Mouse (Mus musculus) liver, adult 2 months (tissue): ENCODE data around the gene Srebf2. TPM values are rescaled to one million over a fixed set of nuclear protein-coding genes. Genes with fewer than 3 reads are reported as not detected.
A peak's percentile ranks its signal among the peaks of the same experiment; 100 is the strongest.

ENCODE experiments used
- DNase-seq: peaks from one replicate; pipeline ENCODE4 v3.0.0-alpha.2; 2011; ENCODE audit warnings: low read depth, low spot score; ENCODE audit errors: extremely low read depth
- H3K27ac ChIP-seq: fragments of 200-500 bp; replicated peaks from 2 replicates; pipeline ENCODE4 v1.5.1; 2012; ENCODE audit warnings: low read depth, mild to moderate bottlenecking, control low read depth, inconsistent platforms, low read length; ENCODE audit not compliant: insufficient read depth
- H3K27me3 ChIP-seq: fragments of 200-500 bp; 2 replicates; pipeline ENCODE4 v1.6.1; 2012; ENCODE audit warnings: mild to moderate bottlenecking, moderate library complexity, low read length, inconsistent platforms; ENCODE audit not compliant: control insufficient read depth, insufficient read depth
- H3K36me3 ChIP-seq: fragments of 200-500 bp; 2 replicates; pipeline ENCODE4 v1.6.1; 2012; ENCODE audit warnings: low read length, inconsistent platforms; ENCODE audit not compliant: control insufficient read depth, insufficient read depth
- H3K4me1 ChIP-seq: fragments of 200-500 bp; 2 replicates; pipeline ENCODE4 v1.6.1; 2011; ENCODE audit warnings: low read length; ENCODE audit not compliant: control insufficient read depth, insufficient read depth
- H3K4me3 ChIP-seq: fragments of 200-500 bp; 2 replicates; pipeline ENCODE4 v1.5.1; 2011; ENCODE audit warnings: low read depth, mild to moderate bottlenecking, control low read depth, low read length, moderate library complexity; ENCODE audit not compliant: insufficient read depth
- H3K79me2 ChIP-seq: fragments of 200-500 bp; 2 replicates; pipeline ENCODE4 v1.6.1; 2012; ENCODE audit warnings: inconsistent platforms, mild to moderate bottlenecking, low read length, moderate library complexity; ENCODE audit not compliant: control insufficient read depth, insufficient read depth
- H3K9ac ChIP-seq: fragments of 200-500 bp; 2 replicates; pipeline ENCODE4 v1.6.1; 2012; ENCODE audit warnings: low read depth, mild to moderate bottlenecking, control low read depth, inconsistent platforms, low read length
- CTCF ChIP-seq: fragments of 200-500 bp; IDR thresholded peaks from 2 replicates; pipeline ENCODE4 v1.5.1; 2011; ENCODE audit warnings: low read depth, low read length, control low read depth
- POLR2A ChIP-seq: fragments of 200-500 bp; IDR thresholded peaks from 2 replicates; pipeline ENCODE4 v1.6.1; 2011; ENCODE audit warnings: low read length, control low read depth; ENCODE audit not compliant: insufficient read depth; ENCODE audit errors: extremely low read depth
- WGBS: fragments of 180-500 bp; shearing (Covaris S2); methylation state at CpG from one replicate; pipeline ENCODE4 v1.1.7; 2018; 5-methylcytosine and 5-hydroxymethylcytosine counted together
- polyA plus RNA-seq: library from polyadenylated mRNA; depleted of rRNA; stranded (reverse); fragments of >200 nt; gene quantifications from 2 replicates; pipeline ENCODE4 v1.2.3, GENCODE M21; 2012
- total RNA-seq: library from RNA; depleted of rRNA; stranded (reverse); fragments of >200 nt; gene quantifications from 2 replicates; pipeline ENCODE4 v1.2.3, GENCODE M21; 2014

The Srebf2 gene
- total and polyA plus RNA-seq, 2 experiments: 16.5 to 66.3 TPM

DNA sequence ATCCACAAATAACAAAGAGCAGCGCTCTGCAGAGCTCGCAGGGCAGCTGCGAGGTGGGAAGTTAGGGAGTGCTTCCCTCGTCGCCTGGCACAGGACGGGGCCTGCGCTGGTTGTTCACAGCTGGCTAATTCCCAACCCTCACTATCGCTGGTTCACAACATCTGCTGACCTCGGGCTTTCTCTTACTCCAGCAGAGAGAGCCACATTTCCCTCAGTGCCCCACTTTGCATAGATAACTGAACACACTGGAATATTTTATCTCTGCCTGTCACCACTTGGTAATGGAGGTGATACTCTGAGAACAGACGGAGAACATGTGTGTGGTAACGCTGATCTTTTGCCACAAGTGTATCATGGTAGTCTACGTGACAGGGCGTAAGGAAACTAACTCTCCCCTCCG lies 39.1 kb downstream of the Srebf2 start:
- WGBS: 46% methylated on average over 14 of the region's 14 CpGs
- no peak for TF ChIP-seq CTCF
- Histone ChIP-seq H3K27me3 (no peaks in the 10 kb centered on the region), H3K36me3 (peaks cover 16% of the 10 kb centered on the region), H3K4me1 (peaks cover 17% of the 10 kb centered on the region), H3K79me2 (0 out of 2 replicates have a peak, but pooled peaks cover 3% of the 10 kb centered on the region), H3K9ac (no peak overlapping the region), H3K4me3 (no peak overlapping the region), H3K27ac (no peak overlapping the region)
- peak; percentile 36 for DNase-seq

- 77% methylated on average over 5 of the region's 5 CpGs for WGBS
- Histone ChIP-seq H3K27me3 (no peaks in the 10 kb centered on the region), H3K79me2 (0 out of 2 replicates have a peak, but pooled peaks cover 3% of the 10 kb centered on the region), H3K27ac (no peak overlapping the region), H3K4me3 (no peak overlapping the region), H3K36me3 (peaks cover 13% of the 10 kb centered on the region), H3K9ac (no peak overlapping the region), H3K4me1 (peaks cover 17% of the 10 kb centered on the region)
- no peak for TF ChIP-seq POLR2A
- TF ChIP-seq CTCF: no peak
- no peak for DNase-seq
Measured at GRCm38 (mm10) chr15:82186931-82187330, 40.0 kb downstream of the Srebf2 start.

DNA sequence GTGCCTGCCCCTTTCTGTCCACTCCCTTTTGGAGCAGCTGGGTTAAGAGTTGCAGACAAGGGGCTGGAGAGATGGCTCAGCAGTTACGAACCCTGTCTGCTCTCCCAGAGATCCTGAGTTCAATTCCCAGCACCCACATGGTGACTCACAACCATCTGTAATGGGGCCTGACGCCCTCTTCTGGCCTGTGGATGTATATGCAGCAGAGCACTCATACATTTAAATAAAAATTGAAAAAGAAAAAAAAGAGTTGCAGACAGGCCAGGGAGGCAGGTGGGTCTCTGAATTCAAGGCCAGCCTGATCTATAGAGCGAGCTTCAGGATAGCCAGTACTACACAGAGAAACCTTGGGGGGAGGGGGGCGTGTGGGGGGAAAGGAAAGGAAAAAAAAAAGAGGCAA lies 40.4 kb downstream of the Srebf2 start:
- TF ChIP-seq CTCF (0 out of 2 replicates have a peak, but pooled peaks have one; percentile 2), POLR2A (no peak)
- no peak overlapping the region for H3K4me3 ChIP-seq
- no peak overlapping the region for H3K27ac ChIP-seq
- 0 out of 2 replicates have a peak, but pooled peaks cover 3% of the 10 kb centered on the region for H3K79me2 ChIP-seq
- WGBS: 92% methylated on average over 4 of the region's 4 CpGs
- no peak for DNase-seq
- H3K27me3 ChIP-seq: no peaks in the 10 kb centered on the region
- peaks cover 13% of the 10 kb centered on the region for H3K36me3 ChIP-seq
- no peak overlapping the region for H3K9ac ChIP-seq
- H3K4me1 ChIP-seq: peaks cover 17% of the 10 kb centered on the region

- H3K36me3 ChIP-seq: peaks cover 16% of the 10 kb centered on the region
- no peak for DNase-seq
- TF ChIP-seq CTCF (no peak), POLR2A (no peak)
- H3K9ac ChIP-seq: no peak overlapping the region
- 0 out of 2 replicates have a peak, but pooled peaks cover 3% of the 10 kb centered on the region for H3K79me2 ChIP-seq
- H3K27ac ChIP-seq: no peak overlapping the region
- H3K4me1 ChIP-seq: peaks cover 16% of the 10 kb centered on the region
- WGBS: 95% methylated on average over 1 of the region's 1 CpGs
- no peak overlapping the region for H3K4me3 ChIP-seq
- no peaks in the 10 kb centered on the region for H3K27me3 ChIP-seq
Measured at GRCm38 (mm10) chr15:82187924-82188323, 40.9 kb downstream of the Srebf2 start.

DNA sequence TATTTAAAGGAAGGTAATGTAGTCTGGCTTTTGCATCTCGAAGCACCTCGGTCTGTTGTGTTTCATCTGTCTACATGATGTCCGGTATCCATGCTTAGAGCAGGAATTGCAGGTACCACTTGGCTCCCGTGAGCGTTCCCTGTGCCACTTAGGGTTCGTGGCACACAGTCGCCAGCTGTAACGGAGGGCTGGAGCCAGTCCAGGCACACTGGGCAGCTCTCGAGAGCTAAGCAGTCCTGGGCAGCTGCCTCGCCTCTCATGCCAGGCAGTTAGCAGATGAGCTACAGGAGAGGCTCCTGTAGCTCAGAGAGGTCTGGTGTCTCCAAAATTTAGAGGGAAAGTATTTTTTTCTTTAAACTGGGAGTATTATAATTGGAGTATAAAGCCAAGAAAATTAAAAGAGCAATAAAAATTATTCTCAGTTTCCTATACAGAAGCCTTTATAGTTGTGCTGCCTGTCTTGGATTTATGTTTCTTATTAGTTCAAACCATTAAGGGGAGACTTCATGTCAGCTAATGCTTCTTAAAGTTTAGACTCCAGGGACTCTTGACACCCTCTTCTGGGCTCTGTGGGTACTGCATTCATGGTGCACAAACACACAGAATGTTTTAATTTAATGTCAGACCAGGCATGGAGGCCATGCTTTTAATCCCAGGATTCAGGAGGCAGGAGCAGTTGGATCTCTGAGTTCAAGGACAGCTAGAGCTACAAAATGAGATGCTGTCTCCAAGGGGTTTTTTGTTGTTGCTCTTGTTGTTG lies 41.7 kb downstream of the Srebf2 start:
- whole genome bisulfite sequencing: 46% methylated on average over 10 of the region's 10 CpGs
- no peak overlapping the region for H3K27ac ChIP-seq
- 0 out of 2 replicates have a peak, but pooled peaks cover 3% of the 10 kb centered on the region for H3K79me2 ChIP-seq
- H3K4me3 ChIP-seq: no peak overlapping the region
- H3K9ac ChIP-seq: no peak overlapping the region
- peaks cover 12% of the 10 kb centered on the region for H3K4me1 ChIP-seq
- DNase-seq: peak; percentile 82
- TF ChIP-seq POLR2A: no peak
- TF ChIP-seq CTCF: no peak
- no peaks in the 10 kb centered on the region for H3K27me3 ChIP-seq
- H3K36me3 ChIP-seq: peaks cover 16% of the 10 kb centered on the region

GRCm38 (mm10) chr15:82192617-82193016 lies 45.6 kb downstream of the Srebf2 start:
- no peak for TF ChIP-seq POLR2A
- no peak for TF ChIP-seq CTCF
- Histone ChIP-seq H3K36me3 (peaks cover 21% of the 10 kb centered on the region), H3K4me1 (no peaks in the 10 kb centered on the region), H3K27me3 (no peaks in the 10 kb centered on the region), H3K9ac (no peak overlapping the region), H3K27ac (no peak overlapping the region), H3K4me3 (no peak overlapping the region), H3K79me2 (0 out of 2 replicates have a peak, but pooled peaks cover 3% of the 10 kb centered on the region)
- WGBS: 96% methylated on average over 8 of the region's 8 CpGs
- DNase-seq: no peak
